Comparison of ENCODE assay signal across 16 mouse cellular contexts in genomic region chr6:51558311-51558710, GRCm38 (mm10). TPM values are rescaled to one million over a fixed set of nuclear protein-coding genes. Genes with fewer than 3 reads are reported as not detected.
DNase-seq lines count a peak whose midpoint lies in the region; ATAC-seq and TF ChIP-seq lines count a peak whose summit lies in the region.
"Had no signal": no experiment of that assay in that cellular context is flagged by ENCODE, and none has a peak within 500 bp of the region (broad histone marks: within the 10 kb centered on the region; RNA-seq: fewer than 3 reads in every experiment).

No protein-coding gene starts in this region.

- TF ChIP-seq POLR2A in MEL (IDR thresholded peaks at IDR 0.05; ENCODE audit: control insufficient read depth in 1 of 2, insufficient read depth in 1 of 2, low read depth in 1 of 2, low read length in 2 of 2, poor library complexity in 1 of 2) = no peak

- H3K27me3 ChIP-seq in heart, embryonic 11.5 days (ENCODE audit: control insufficient read depth, insufficient read depth, low read length) = no peaks in the 10 kb centered on the region
- H3K27me3 ChIP-seq in MEL (ENCODE audit: control insufficient read depth in 1 of 2, insufficient read depth in 2 of 2, low read length in 2 of 2) = no peaks in the 10 kb centered on the region
- H3K27me3 ChIP-seq: embryonic facial prominence, embryonic 13.5 days; forebrain, embryonic 12.5 days; limb, embryonic 12.5 days had no signal

- 86% methylated on average over 7 of the region's 7 CpGs for WGBS in heart, embryonic 11.5 days (ENCODE audit: insufficient replicate concordance)

- TF ChIP-seq EP300 in MEL (IDR thresholded peaks at IDR 0.05; ENCODE audit: low read depth in 1 of 2, low read length in 2 of 2) = peak; percentile 61 to 79

- intact Hi-C loops in left cerebral cortex, postnatal 10 days (cut with DNase I) = no loop called here

- no peaks in the 10 kb centered on the region for H3K36me3 ChIP-seq in heart, embryonic 11.5 days (ENCODE audit: control insufficient read depth, insufficient read depth, low read length)
- peaks cover 0 to 2% of the 10 kb centered on the region in 2 experiments; a peak in 1 of 4 replicates for H3K36me3 ChIP-seq in MEL (ENCODE audit: control insufficient read depth in 1 of 2, insufficient read depth in 2 of 2, low read length in 2 of 2)
- H3K36me3 ChIP-seq: embryonic facial prominence, embryonic 13.5 days; forebrain, embryonic 12.5 days; heart, embryonic 10.5 days; limb, embryonic 12.5 days had no signal

- no peaks in the 10 kb centered on the region for H3K79me2 ChIP-seq in MEL (ENCODE audit: control insufficient read depth, insufficient read depth, low read length, poor library complexity)

- H3K4me2 ChIP-seq in heart, embryonic 11.5 days = no peak overlapping the region
- H3K4me2 ChIP-seq: embryonic facial prominence, embryonic 13.5 days; forebrain, embryonic 12.5 days; limb, embryonic 12.5 days had no signal

- no peak overlapping the region for H3K27ac ChIP-seq in heart, embryonic 11.5 days (ENCODE audit: low read depth, low read length)
- H3K27ac ChIP-seq in MEL (ENCODE audit: control insufficient read depth, low read depth, low read length) = no peak overlapping the region
- H3K27ac ChIP-seq: embryonic facial prominence, embryonic 13.5 days; forebrain, embryonic 12.5 days; heart, embryonic 10.5 days; limb, embryonic 12.5 days had no signal

- H3K4me1 ChIP-seq in heart, embryonic 11.5 days (ENCODE audit: control insufficient read depth, insufficient read depth, low read length) = no peaks in the 10 kb centered on the region
- no peaks in the 10 kb centered on the region; a peak in 1 of 4 replicates for H3K4me1 ChIP-seq in MEL (ENCODE audit: control insufficient read depth in 1 of 2, insufficient read depth in 2 of 2, low read length in 2 of 2)
- H3K4me1 ChIP-seq: embryonic facial prominence, embryonic 13.5 days; forebrain, embryonic 12.5 days; limb, embryonic 12.5 days had no signal

- DNase-seq in heart, adult 11 months = peak; percentile 95
- DNase-seq in MEL (ENCODE audit: low read depth, low spot score) = peak; percentile 90
- no peak for DNase-seq in left cerebral cortex, postnatal 10 days (ENCODE audit: extremely low spot score in 1 of 2, low spot score in 2 of 2)
- no peak for DNase-seq in layer of hippocampus, postnatal 36 days
- DNase-seq: cerebellum, adult 11 months; heart, postnatal 4 days; kidney, adult 8-10 months; kidney, postnatal 36 days; thymus, postnatal 14 days had no signal

- ATAC-seq in heart, embryonic 11.5 days (replicated peaks; ENCODE audit: insufficient number of reproducible peaks, low FRiP score, low TSS enrichment) = no peak
- ATAC-seq in common myeloid progenitor, adult 5-6 weeks (replicated peaks; ENCODE audit: low read depth, poor library complexity, severe bottlenecking) = peak; percentile 95
- ATAC-seq in monocyte, adult 5-6 weeks (replicated peaks; ENCODE audit: insufficient number of reproducible peaks, low FRiP score, low TSS enrichment, poor library complexity, severe bottlenecking) = peak; percentile 78

- no peak overlapping the region for H3K9ac ChIP-seq in heart, embryonic 11.5 days (ENCODE audit: low read depth, low read length)
- H3K9ac ChIP-seq in MEL (ENCODE audit: control insufficient read depth, low read depth, low read length, poor library complexity, severe bottlenecking) = no peak overlapping the region
- H3K9ac ChIP-seq: embryonic facial prominence, embryonic 13.5 days; forebrain, embryonic 12.5 days; limb, embryonic 12.5 days had no signal

- no peaks in the 10 kb centered on the region for H3K9me3 ChIP-seq in heart, embryonic 11.5 days (replicated peaks; ENCODE audit: control insufficient read depth, low read length)
- H3K9me3 ChIP-seq in MEL (replicated peaks; ENCODE audit: insufficient read depth, low read length) = no peaks in the 10 kb centered on the region
- H3K9me3 ChIP-seq: embryonic facial prominence, embryonic 13.5 days; heart, embryonic 10.5 days; limb, embryonic 12.5 days had no signal

- no peak overlapping the region for H3K4me3 ChIP-seq in heart, embryonic 11.5 days (ENCODE audit: low read depth, low read length)
- H3K4me3 ChIP-seq in MEL (ENCODE audit: control insufficient read depth in 1 of 2, insufficient read depth in 1 of 2, low read depth in 2 of 2, low read length in 2 of 2) = peak overlapping the region; percentile 7 to 43; a peak in 3 of 4 replicates
- H3K4me3 ChIP-seq: embryonic facial prominence, embryonic 13.5 days; forebrain, embryonic 12.5 days; heart, embryonic 10.5 days; limb, embryonic 12.5 days had no signal

- no peak for TF ChIP-seq CTCF in MEL (IDR thresholded peaks at IDR 0.05 in 2 of 3, conservative IDR thresholded peaks at IDR 0.05 in 1 of 3; ENCODE audit: control insufficient read depth in 1 of 3, insufficient read depth in 1 of 3, low read depth in 2 of 3, low read length in 3 of 3, poor library complexity in 1 of 3, severe bottlenecking in 1 of 3)

- no peak for TF ChIP-seq RAD21 in MEL (IDR thresholded peaks at IDR 0.05; ENCODE audit: low read depth, low read length)

TF ChIP-seq in MEL, 35 proteins besides CTCF, POLR2A, EP300 and RAD21:
- TF ChIP-seq ELF1 (IDR thresholded peaks at IDR 0.05; ENCODE audit: low read depth, low read length) (peak; percentile 83), HCFC1 (IDR thresholded peaks at IDR 0.05; ENCODE audit: low read depth, low read length) (no peak), SIN3A (IDR thresholded peaks at IDR 0.05; ENCODE audit: low read length) (peak; percentile 45), MYB (IDR thresholded peaks at IDR 0.05; ENCODE audit: low read depth, low read length) (no peak), MAX (IDR thresholded peaks at IDR 0.05; ENCODE audit: low read length) (no peak), TBP (IDR thresholded peaks at IDR 0.05; ENCODE audit: low read depth, low read length) (no peak), MYC (IDR thresholded peaks at IDR 0.05; ENCODE audit: low read depth, low read length) (peak; percentile 52; the same call in 1 of the 2 replicates), TAL1 (IDR thresholded peaks at IDR 0.05; ENCODE audit: low read length) (no peak), GATA1 (IDR thresholded peaks at IDR 0.05; ENCODE audit: low read depth, low read length) (peak; percentile 58; the same call in 1 of the 2 replicates), RCOR1 (IDR thresholded peaks at IDR 0.05; ENCODE audit: low read depth, low read length) (peak; percentile 75), MAZ (IDR thresholded peaks at IDR 0.05; ENCODE audit: low read depth, low read length) (no peak), JUND (IDR thresholded peaks at IDR 0.05; ENCODE audit: low read depth, low read length) (0 out of 2 replicates have a peak, but pooled peaks have one; percentile 62), MXI1 (IDR thresholded peaks at IDR 0.05; ENCODE audit: low read depth, low read length) (0 out of 2 replicates have a peak, but pooled peaks have one; percentile 28), ETS1 (IDR thresholded peaks at IDR 0.05; ENCODE audit: low read depth, low read length) (peak; percentile 75), GABPA (IDR thresholded peaks at IDR 0.05; ENCODE audit: low read depth, low read length) (no peak), USF1 (IDR thresholded peaks at IDR 0.05; ENCODE audit: low read depth, low read length) (0 out of 2 replicates have a peak, but pooled peaks have one; percentile 8), SMC3 (IDR thresholded peaks at IDR 0.05; ENCODE audit: low read depth, low read length) (0 out of 2 replicates have a peak, but pooled peaks have one; percentile 3), TCF12 (IDR thresholded peaks at IDR 0.05; ENCODE audit: low read depth, low read length) (0 out of 2 replicates have a peak, but pooled peaks have one; percentile 41), KAT2A (conservative IDR thresholded peaks at IDR 0.05; ENCODE audit: low read depth, low read length) (no peak)

RNA-seq across cellular contexts. Expression of gene Snx10, which starts 34.6 kb away (rescaled TPM):
- polyA plus RNA-seq in heart, embryonic 11.5 days (2014; fragmentation: Nextera tagmentation; extraction: Ambion mirVana) = 23.0 and 26.1 TPM in 2 replicates
- 3.9 and 6.6 TPM in 2 replicates for total RNA-seq in MEL (2012; rRNA removed)
- 1 to 10 TPM in 1 of 2 experiments, not detected in 1; 7.0 TPM for polyA plus RNA-seq in MEL (2012; ENCODE audit: insufficient read depth in 1 of 2, insufficient read length in 2 of 2, low read depth in 1 of 2, low replicate concordance in 2 of 2, missing spikeins in 1 of 2)
- 74.8 and 89.6 TPM in 2 replicates for total RNA-seq in common myeloid progenitor, adult 5-6 weeks (2017)
- 79.7 to 97.3 TPM (median 87.0 TPM) in 3 replicates for total RNA-seq in monocyte, adult 5-6 weeks (2017)
- total RNA-seq in left cerebral cortex, postnatal 10 days (2021) = 100 to 1,000 TPM; 127 to 133 TPM
- total RNA-seq in layer of hippocampus, postnatal 36 days (2021) = 100 to 1,000 TPM; 104 to 106 TPM

Comparison
In these comparisons a context has a peak if more than half of its experiments do, and no peak if none do; other contexts are left out.
1. DNase-seq: peak in heart, adult 11 months (single experiment) and MEL (single experiment); none in left cerebral cortex, postnatal 10 days (0 of 2) and layer of hippocampus, postnatal 36 days (0 of 2).
2. RNA of gene Snx10, which starts 34.6 kb away (total RNA-seq): 127 to 133 TPM in left cerebral cortex, postnatal 10 days, 104 to 106 TPM in layer of hippocampus, postnatal 36 days, 79.7 to 97.3 TPM in monocyte, adult 5-6 weeks and 74.8 to 89.6 TPM in common myeloid progenitor, adult 5-6 weeks; 3.9 to 6.6 TPM in MEL; every median in the first group is over 10 times any median in the second.